Mouse (Mus musculus): ENCODE measurements around the gene Ube2m.
A peak's percentile ranks its signal among the peaks of the same experiment; 100 is the strongest.

DNA sequence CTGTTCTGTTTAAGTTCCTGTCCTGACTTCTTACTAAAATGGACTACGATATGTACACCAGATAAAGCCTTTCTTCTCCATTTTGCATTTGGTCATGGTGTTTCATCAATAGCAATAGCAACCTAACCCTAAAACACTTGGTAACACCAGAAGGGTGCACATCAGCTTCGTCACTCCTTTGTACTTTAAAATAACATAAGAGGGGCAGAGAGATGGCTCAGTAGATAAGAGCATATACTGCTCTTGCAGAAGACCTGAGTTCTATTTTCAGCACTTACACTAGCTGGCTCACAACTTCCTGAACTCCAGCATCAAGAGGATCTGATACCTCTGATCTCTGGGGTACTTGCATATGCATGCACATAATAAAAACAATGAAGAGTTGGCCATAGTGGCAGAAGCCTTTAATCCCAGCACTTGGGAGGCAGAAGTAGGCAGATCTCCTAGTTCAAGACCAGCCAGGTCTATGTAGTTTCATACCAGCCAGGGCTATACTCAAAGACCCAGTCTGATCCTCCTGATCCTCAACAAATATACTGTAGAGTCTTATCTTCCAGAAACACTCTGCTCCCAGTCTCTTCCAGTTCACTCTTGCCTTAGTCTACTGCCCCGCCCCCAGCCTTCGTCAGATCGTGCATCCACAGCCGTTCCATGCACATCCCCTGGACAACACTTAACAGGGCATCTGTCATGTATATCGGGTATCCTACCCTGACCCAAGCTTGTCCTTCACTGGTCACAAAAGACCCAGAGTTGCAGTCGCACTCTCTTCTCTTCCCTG is 50.5 kb downstream of the Ube2m start:
- TF ChIP-seq GATA1 (IDR thresholded peaks at IDR 0.05; ENCODE audit: low read length) = peak; percentile 77
- TF ChIP-seq TAL1 (IDR thresholded peaks at IDR 0.05; ENCODE audit: low read length) = no peak
